Mouse (Mus musculus): ENCODE data around the gene Ephb3.

GRCm38 (mm10) chr16:21265417-21265816, 60.9 kb downstream of the Ephb3 start:
- TF ChIP-seq CTCF (IDR thresholded peaks at IDR 0.05; ENCODE audit: borderline replicate concordance, insufficient read depth, low read depth, low read length) (no peak), POLR2A (IDR thresholded peaks at IDR 0.05; ENCODE audit: borderline replicate concordance, insufficient read depth, low read length) (no peak)
